Mouse (Mus musculus) heart, embryonic 16.5 days (tissue): ENCODE measurements around the gene Ada. TPM values are rescaled to one million over a fixed set of nuclear protein-coding genes. Genes with fewer than 3 reads are reported as not detected.
A peak's percentile ranks its signal among the peaks of the same experiment; 100 is the strongest.

Experiments used
- ATAC-seq: fragments of 200-750 bp; cut with Nextera tagmentation; replicated peaks from 2 replicates; pipeline ENCODE4 v1.8.0; 2017; ENCODE audit warnings: moderate number of reproducible peaks; ENCODE audit not compliant: insufficient read depth, low FRiP score; ENCODE audit errors: extremely low read depth
- H3K27ac ChIP-seq: fragments of 300-500 bp; sonication (generic); 2 replicates; pipeline ENCODE4 v1.5.1; 2014; ENCODE audit warnings: mild to moderate bottlenecking, low read length, control low read depth, moderate library complexity
- H3K27me3 ChIP-seq: fragments of 300-500 bp; sonication (generic); 2 replicates; pipeline ENCODE4 v1.6.1; 2014; ENCODE audit warnings: low read length, mixed read lengths; ENCODE audit not compliant: control insufficient read depth, insufficient read depth
- H3K36me3 ChIP-seq: fragments of 300-500 bp; sonication (generic); 2 replicates; pipeline ENCODE4 v1.6.1; 2014; ENCODE audit not compliant: control insufficient read depth, insufficient read depth
- H3K4me1 ChIP-seq: fragments of 300-500 bp; sonication (generic); 2 replicates; pipeline ENCODE4 v1.6.1; 2014; ENCODE audit warnings: low read length, mixed read lengths; ENCODE audit not compliant: control insufficient read depth, insufficient read depth
- H3K4me2 ChIP-seq: fragments of 300-500 bp; sonication (generic); 2 replicates; pipeline ENCODE4 v1.6.1; 2014; ENCODE audit warnings: low read depth, mild to moderate bottlenecking, control low read depth, low read length
- H3K4me3 ChIP-seq: fragments of 300-500 bp; sonication (generic); 2 replicates; pipeline ENCODE4 v1.5.1; 2014; ENCODE audit warnings: mild to moderate bottlenecking, control low read depth, low read length
- H3K9ac ChIP-seq: fragments of 300-500 bp; sonication (generic); 2 replicates; pipeline ENCODE4 v1.6.1; 2014; ENCODE audit warnings: low read length, control low read depth
- H3K9me3 ChIP-seq: fragments of 300-500 bp; sonication (generic); replicated peaks from 2 replicates; pipeline ENCODE4 v1.6.1; 2016; ENCODE audit warnings: low read length; ENCODE audit not compliant: control insufficient read depth
- WGBS: fragments of 180-500 bp; shearing (Covaris S2); extraction: QIAGEN DNeasy Blood & Tissue Kit; methylation state at CpG from one replicate; pipeline ENCODE4 v1.1.7; 2014; 5-methylcytosine and 5-hydroxymethylcytosine counted together
- polyA plus RNA-seq: library from polyadenylated mRNA; unstranded; fragments of >200 nt; fragmentation: Nextera tagmentation; extraction: Ambion mirVana; gene quantifications from 2 replicates; pipeline ENCODE4 v1.2.1, GENCODE M21; 2015

Gene Ada
- polyA plus RNA-seq: 5.9 and 10.9 TPM in 2 replicates

GRCm38 (mm10) chr2:163749647-163750611, at the start of gene Ada:
Ada (minus strand) TSS chr2:163750239.
- Histone ChIP-seq H3K4me1 (peaks cover 12% of the 10 kb centered on the region), H3K4me2 (peak within 1 kb of the TSS; percentile 98), H3K9me3 (no peaks in the 10 kb centered on the region), H3K36me3 (no peaks in the 10 kb centered on the region), H3K9ac (peak within 1 kb of the TSS; percentile 80), H3K27me3 (peaks cover 21% of the 10 kb centered on the region), H3K4me3 (peak within 1 kb of the TSS; percentile 72), H3K27ac (no peak within 1 kb of the TSS)
- ATAC-seq: peak; percentile 54; the same call in 1 of the 2 replicates
- WGBS: 1% methylated on average over 52 of the region's 57 CpGs

DNA sequence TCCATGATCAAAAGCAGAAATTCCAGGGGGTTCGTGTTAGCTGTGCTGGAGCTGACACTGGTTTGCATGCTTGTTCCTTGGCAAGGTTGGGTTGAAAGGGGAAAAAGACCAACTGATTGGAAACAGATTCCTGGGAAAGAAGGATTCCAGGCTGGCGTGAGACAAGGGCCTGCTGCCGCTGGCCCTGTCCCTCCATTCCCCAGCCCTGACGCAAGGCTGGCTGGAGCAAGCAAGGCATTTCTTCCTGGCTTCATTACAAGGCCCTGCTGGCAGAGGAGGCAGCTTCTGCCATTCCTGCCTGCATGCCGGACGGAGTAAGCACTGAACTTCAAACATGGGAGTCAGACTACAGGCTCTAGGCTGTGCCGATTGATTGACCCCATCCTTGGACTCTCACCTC, 48.4 kb upstream of the Ada start:
- no peaks in the 10 kb centered on the region for H3K27me3 ChIP-seq
- ATAC-seq: no peak
- H3K27ac ChIP-seq: no peak overlapping the region
- H3K9me3 ChIP-seq: no peaks in the 10 kb centered on the region
- no peak overlapping the region for H3K4me3 ChIP-seq
- WGBS: 53% methylated on average over 7 of the region's 7 CpGs
- H3K36me3 ChIP-seq: no peaks in the 10 kb centered on the region
- no peaks in the 10 kb centered on the region for H3K4me1 ChIP-seq
- no peak overlapping the region for H3K4me2 ChIP-seq
- no peak overlapping the region for H3K9ac ChIP-seq

- Histone ChIP-seq H3K27ac (no peak overlapping the region), H3K27me3 (peaks cover 4% of the 10 kb centered on the region; the same call in 1 of the 2 replicates), H3K4me3 (no peak overlapping the region), H3K9ac (no peak overlapping the region), H3K4me1 (peaks cover 2% of the 10 kb centered on the region; the same call in 1 of the 2 replicates), H3K36me3 (no peaks in the 10 kb centered on the region), H3K9me3 (no peaks in the 10 kb centered on the region), H3K4me2 (no peak overlapping the region)
- no peak for ATAC-seq
- WGBS: 74% methylated on average over 4 of the region's 4 CpGs
Observed at GRCm38 (mm10) chr2:163788484-163788883, 38.4 kb upstream of the Ada start.

GRCm38 (mm10) chr2:163787709-163788108, 37.7 kb upstream of the Ada start:
- Histone ChIP-seq H3K36me3 (no peaks in the 10 kb centered on the region), H3K9me3 (no peaks in the 10 kb centered on the region), H3K27me3 (peaks cover 4% of the 10 kb centered on the region; the same call in 1 of the 2 replicates), H3K27ac (no peak overlapping the region), H3K4me3 (no peak overlapping the region), H3K4me2 (no peak overlapping the region), H3K4me1 (peaks cover 2% of the 10 kb centered on the region; the same call in 1 of the 2 replicates), H3K9ac (no peak overlapping the region)
- ATAC-seq: no peak
- WGBS: 39% methylated on average over 3 of the region's 3 CpGs

- Histone ChIP-seq H3K4me2 (no peak overlapping the region), H3K4me3 (no peak overlapping the region), H3K27me3 (peaks cover 4% of the 10 kb centered on the region; the same call in 1 of the 2 replicates), H3K9ac (no peak overlapping the region), H3K4me1 (peaks cover 2% of the 10 kb centered on the region; the same call in 1 of the 2 replicates), H3K36me3 (no peaks in the 10 kb centered on the region), H3K9me3 (no peaks in the 10 kb centered on the region), H3K27ac (no peak overlapping the region)
- no peak for ATAC-seq
- 78% methylated on average over 6 of the region's 6 CpGs for WGBS
Observed at GRCm38 (mm10) chr2:163787086-163787485, 37.0 kb upstream of the Ada start.

DNA sequence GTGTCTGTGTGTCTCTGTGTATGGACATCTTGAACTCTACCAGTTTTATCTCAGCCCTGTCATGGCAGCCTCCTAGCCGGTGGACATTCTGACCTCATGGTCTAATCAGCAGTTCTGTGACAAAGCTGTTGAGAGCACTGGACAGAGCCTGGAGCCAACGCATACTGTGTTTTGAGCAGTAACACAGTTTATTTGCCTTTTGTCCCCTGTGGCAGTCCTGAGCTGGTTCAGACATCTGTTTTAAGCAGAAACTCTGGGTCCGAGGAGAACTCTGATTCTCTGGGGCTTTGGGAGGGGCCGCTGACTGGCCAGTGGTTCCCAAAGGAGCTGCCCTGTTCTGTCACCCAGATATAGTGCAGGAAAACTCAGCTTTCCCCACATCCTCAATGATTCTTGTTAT, 33.9 kb upstream of the Ada start:
- 44% methylated on average over 4 of the region's 4 CpGs for WGBS
- H3K36me3 ChIP-seq: no peaks in the 10 kb centered on the region
- ATAC-seq: no peak; the same call in 1 of the 2 replicates
- peaks cover 4% of the 10 kb centered on the region for H3K27me3 ChIP-seq
- no peak overlapping the region for H3K4me3 ChIP-seq
- H3K4me2 ChIP-seq: no peak overlapping the region
- peaks cover 2% of the 10 kb centered on the region; the same call in 1 of the 2 replicates for H3K4me1 ChIP-seq
- H3K9ac ChIP-seq: no peak overlapping the region
- no peak overlapping the region for H3K27ac ChIP-seq
- no peaks in the 10 kb centered on the region for H3K9me3 ChIP-seq

- H3K9me3 ChIP-seq: no peaks in the 10 kb centered on the region
- no peak for ATAC-seq
- 66% methylated on average over 6 of the region's 6 CpGs for WGBS
- H3K27ac ChIP-seq: no peak overlapping the region
- peaks cover 2% of the 10 kb centered on the region; the same call in 1 of the 2 replicates for H3K4me1 ChIP-seq
- no peak overlapping the region for H3K4me2 ChIP-seq
- H3K4me3 ChIP-seq: no peak overlapping the region
- H3K27me3 ChIP-seq: peaks cover 4% of the 10 kb centered on the region
- no peak overlapping the region for H3K9ac ChIP-seq
- no peaks in the 10 kb centered on the region for H3K36me3 ChIP-seq
Observed at GRCm38 (mm10) chr2:163783368-163783767, 33.3 kb upstream of the Ada start.

DNA sequence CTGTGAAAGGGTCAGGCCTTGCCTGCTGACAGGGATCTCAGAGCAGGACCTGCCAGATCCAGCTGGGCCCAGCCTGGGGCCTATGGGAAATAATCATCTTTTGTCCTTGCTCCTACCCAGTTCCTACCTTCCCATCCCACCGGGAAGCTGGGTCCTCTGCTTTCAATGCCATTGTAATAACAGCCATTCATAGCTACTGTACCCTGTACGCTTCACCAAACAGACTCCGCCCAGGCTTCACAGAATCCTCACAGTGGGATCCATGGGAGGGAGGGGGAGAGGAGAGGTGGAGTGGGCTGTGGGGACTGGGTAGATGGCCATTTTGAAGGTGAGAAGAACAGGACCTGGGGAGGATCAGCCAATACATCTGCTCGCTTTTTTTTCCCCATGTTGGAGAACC, 28.9 kb upstream of the Ada start:
- no peak overlapping the region for H3K4me2 ChIP-seq

DNA sequence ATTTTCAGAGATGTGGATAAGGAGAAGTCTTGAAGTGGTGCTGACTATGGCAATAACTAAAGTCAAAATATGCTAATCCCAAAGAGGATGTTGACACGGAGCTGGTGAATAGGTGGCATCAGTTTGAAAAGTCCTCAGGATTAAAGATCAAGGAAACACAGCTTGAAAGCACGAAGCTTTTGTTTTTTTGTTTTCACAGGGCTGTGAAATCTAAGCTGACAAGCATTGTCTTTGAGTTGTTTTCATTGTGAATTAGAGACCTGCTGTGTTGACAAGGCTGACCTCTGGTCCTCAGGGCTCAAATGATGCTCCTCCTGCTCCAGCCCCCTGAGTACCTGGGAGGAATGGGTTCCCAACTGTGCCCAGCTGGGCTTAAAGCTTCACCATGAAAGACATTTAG, 27.0 kb upstream of the Ada start:
- WGBS: 10% methylated on average over 2 of the region's 2 CpGs
- H3K36me3 ChIP-seq: no peaks in the 10 kb centered on the region
- peaks cover 2% of the 10 kb centered on the region; the same call in 1 of the 2 replicates for H3K27me3 ChIP-seq
- H3K9me3 ChIP-seq: no peaks in the 10 kb centered on the region
- ATAC-seq: no peak
- no peak overlapping the region for H3K4me2 ChIP-seq
- H3K4me1 ChIP-seq: no peaks in the 10 kb centered on the region
- no peak overlapping the region for H3K27ac ChIP-seq
- no peak overlapping the region for H3K4me3 ChIP-seq
- H3K9ac ChIP-seq: no peak overlapping the region

More for the DNA sequence above, 28.9 kb upstream of the Ada start:
- H3K4me1 ChIP-seq: peaks cover under 1% of the 10 kb centered on the region; the same call in 1 of the 2 replicates
- H3K36me3 ChIP-seq: no peaks in the 10 kb centered on the region
- no peak overlapping the region for H3K4me3 ChIP-seq
- ATAC-seq: no peak
- WGBS: 80% methylated on average over 4 of the region's 4 CpGs
- H3K27me3 ChIP-seq: peaks cover 2% of the 10 kb centered on the region; the same call in 1 of the 2 replicates
- no peak overlapping the region for H3K9ac ChIP-seq
- no peaks in the 10 kb centered on the region for H3K9me3 ChIP-seq
- H3K27ac ChIP-seq: no peak overlapping the region
